Mouse (Mus musculus): ENCODE data around the gene Kif1b. TPM values are rescaled to one million over a fixed set of nuclear protein-coding genes. Genes with fewer than 3 reads are reported as not detected.

Gene Kif1b
- polyA plus RNA-seq, 1 experiment from 2014 or later = 19.2 TPM

DNA sequence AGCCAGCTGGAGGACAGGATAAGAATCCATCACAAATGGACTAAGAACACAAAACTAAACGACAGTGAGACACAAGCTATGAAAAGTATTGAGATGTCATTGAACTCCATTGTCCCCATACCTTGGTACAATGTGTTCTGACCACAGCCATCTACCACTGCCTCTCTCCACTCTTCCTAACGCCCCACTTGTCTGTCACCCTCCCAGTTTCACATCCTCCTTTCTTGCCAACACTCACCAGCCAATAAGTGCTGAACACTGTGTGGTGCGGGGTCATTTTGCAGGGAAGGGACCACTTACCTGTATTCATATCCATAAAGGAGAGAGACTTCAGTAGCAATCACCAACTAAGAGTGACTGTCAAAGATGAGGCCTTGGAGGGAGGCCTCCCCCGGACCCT is 106.4 kb downstream of the Kif1b start:
- Histone ChIP-seq H3K27ac (ENCODE audit: low read length) (no peak overlapping the region), H3K4me1 (ENCODE audit: control insufficient read depth, insufficient read depth, low read length) (no peaks in the 10 kb centered on the region), H3K9me3 (ENCODE audit: control insufficient read depth, low read length) (no peaks in the 10 kb centered on the region), H3K36me3 (ENCODE audit: control insufficient read depth, insufficient read depth, low read length) (peaks cover 3% of the 10 kb centered on the region; the same call in 1 of the 2 replicates), H3K27me3 (replicated peaks; ENCODE audit: control insufficient read depth, insufficient read depth, low read length) (no peaks in the 10 kb centered on the region), H3K4me3 (ENCODE audit: low read length) (no peak overlapping the region), H3K4me2 (ENCODE audit: low read depth, low read length) (no peak overlapping the region), H3K9ac (ENCODE audit: low read depth, low read length) (no peak overlapping the region)
- 88% methylated on average over 4 of the region's 4 CpGs for WGBS
- no peak for ATAC-seq

DNA sequence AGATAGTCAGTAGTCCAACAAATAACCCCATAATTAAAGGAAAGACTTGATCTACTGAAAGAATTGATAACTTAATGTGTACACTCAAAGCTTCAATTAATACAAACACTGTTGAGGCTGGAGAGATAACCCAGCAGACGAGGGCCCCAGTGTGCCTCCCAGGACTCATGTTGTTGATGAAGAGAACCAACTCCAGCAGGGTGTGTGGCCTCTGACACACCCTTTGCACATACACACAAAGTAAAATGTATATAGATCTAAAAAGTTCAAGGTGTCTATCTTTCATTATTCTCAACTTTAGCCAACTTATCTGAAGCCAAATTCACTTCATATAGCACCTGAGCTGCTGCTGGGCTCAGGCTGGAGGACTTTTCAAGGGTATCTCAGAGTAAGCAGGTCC is 110.3 kb downstream of the Kif1b start:
- no peak for ATAC-seq
- WGBS = 62% methylated on average over 1 of the region's 1 CpGs

GRCm38 (mm10) chr4:149191103-149191502 is 116.4 kb downstream of the Kif1b start:
- no peak overlapping the region for H3K27ac ChIP-seq (ENCODE audit: low read length)
- peaks cover 8% of the 10 kb centered on the region for H3K36me3 ChIP-seq (ENCODE audit: control insufficient read depth, insufficient read depth, low read length)
- H3K4me2 ChIP-seq (ENCODE audit: low read depth, low read length) = no peak overlapping the region
- no peak overlapping the region for H3K4me3 ChIP-seq (ENCODE audit: low read length)
- no peak for ATAC-seq
- H3K9me3 ChIP-seq (ENCODE audit: control insufficient read depth, low read length) = no peaks in the 10 kb centered on the region
- H3K4me1 ChIP-seq (ENCODE audit: control insufficient read depth, insufficient read depth, low read length) = no peaks in the 10 kb centered on the region
- WGBS = 76% methylated on average over 7 of the region's 7 CpGs
- H3K27me3 ChIP-seq (replicated peaks; ENCODE audit: control insufficient read depth, insufficient read depth, low read length) = no peaks in the 10 kb centered on the region
- H3K9ac ChIP-seq (ENCODE audit: low read depth, low read length) = no peak overlapping the region

More for the DNA sequence above, 110.3 kb downstream of the Kif1b start:
- Histone ChIP-seq H3K9ac (ENCODE audit: low read depth, low read length) (no peak overlapping the region), H3K36me3 (ENCODE audit: control insufficient read depth, insufficient read depth, low read length) (peaks cover 3% of the 10 kb centered on the region; the same call in 1 of the 2 replicates), H3K27me3 (replicated peaks; ENCODE audit: control insufficient read depth, insufficient read depth, low read length) (no peaks in the 10 kb centered on the region), H3K27ac (ENCODE audit: low read length) (no peak overlapping the region), H3K4me1 (ENCODE audit: control insufficient read depth, insufficient read depth, low read length) (no peaks in the 10 kb centered on the region), H3K4me2 (ENCODE audit: low read depth, low read length) (no peak overlapping the region), H3K9me3 (ENCODE audit: control insufficient read depth, low read length) (no peaks in the 10 kb centered on the region), H3K4me3 (ENCODE audit: low read length) (no peak overlapping the region)

- Histone ChIP-seq H3K36me3 (ENCODE audit: control insufficient read depth, insufficient read depth, low read length) (peaks cover 11% of the 10 kb centered on the region), H3K27ac (ENCODE audit: low read length) (no peak overlapping the region), H3K4me2 (ENCODE audit: low read depth, low read length) (no peak overlapping the region), H3K9me3 (ENCODE audit: control insufficient read depth, low read length) (no peaks in the 10 kb centered on the region), H3K27me3 (replicated peaks; ENCODE audit: control insufficient read depth, insufficient read depth, low read length) (no peaks in the 10 kb centered on the region), H3K9ac (ENCODE audit: low read depth, low read length) (no peak overlapping the region), H3K4me1 (ENCODE audit: control insufficient read depth, insufficient read depth, low read length) (no peaks in the 10 kb centered on the region), H3K4me3 (ENCODE audit: low read length) (no peak overlapping the region)
- WGBS = 76% methylated on average over 2 of the region's 2 CpGs
- peak; percentile 52 for ATAC-seq
These were observed 118.9 kb downstream of the Kif1b start for GRCm38 (mm10) chr4:149188563-149188962.

- H3K36me3 ChIP-seq (ENCODE audit: control insufficient read depth, insufficient read depth, low read length) = peaks cover 12% of the 10 kb centered on the region
- ATAC-seq = no peak
These were observed 124.7 kb downstream of the Kif1b start for GRCm38 (mm10) chr4:149182755-149183154.

DNA sequence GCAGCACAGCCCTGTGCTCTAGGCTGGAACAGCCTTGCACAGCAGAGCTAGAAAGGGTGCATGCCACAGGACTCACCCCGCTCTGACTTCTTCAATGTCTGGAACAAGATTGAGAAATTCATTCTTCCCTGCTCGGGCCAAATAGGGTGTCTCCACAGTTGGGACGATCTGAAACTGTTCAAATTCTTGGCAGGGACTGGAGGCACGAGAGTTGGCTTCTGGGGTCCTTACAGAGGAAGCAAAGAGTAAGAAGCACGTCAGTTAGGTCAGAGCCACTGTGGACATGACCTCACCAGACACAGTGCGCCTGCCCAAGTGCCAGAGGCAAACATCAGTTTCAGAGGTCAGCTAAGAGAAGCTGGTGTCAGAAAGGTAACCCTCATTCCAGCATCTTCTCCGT is 125.3 kb downstream of the Kif1b start:
- Histone ChIP-seq H3K27me3 (replicated peaks; ENCODE audit: control insufficient read depth, insufficient read depth, low read length) (no peaks in the 10 kb centered on the region), H3K4me1 (ENCODE audit: control insufficient read depth, insufficient read depth, low read length) (0 out of 2 replicates have a peak, but pooled peaks cover 2% of the 10 kb centered on the region), H3K4me2 (ENCODE audit: low read depth, low read length) (no peak overlapping the region), H3K36me3 (ENCODE audit: control insufficient read depth, insufficient read depth, low read length) (peaks cover 10% of the 10 kb centered on the region), H3K27ac (ENCODE audit: low read length) (no peak overlapping the region), H3K9ac (ENCODE audit: low read depth, low read length) (no peak overlapping the region), H3K9me3 (ENCODE audit: control insufficient read depth, low read length) (no peaks in the 10 kb centered on the region), H3K4me3 (ENCODE audit: low read length) (no peak overlapping the region)
- ATAC-seq = no peak
- 85% methylated on average over 7 of the region's 7 CpGs for WGBS

More at GRCm38 (mm10) chr4:149182755-149183154, 124.7 kb downstream of the Kif1b start:
- 62% methylated on average over 4 of the region's 4 CpGs for WGBS
- H3K4me1 ChIP-seq (ENCODE audit: control insufficient read depth, insufficient read depth, low read length) = 0 out of 2 replicates have a peak, but pooled peaks cover 2% of the 10 kb centered on the region
- H3K27me3 ChIP-seq (replicated peaks; ENCODE audit: control insufficient read depth, insufficient read depth, low read length) = no peaks in the 10 kb centered on the region
- no peak overlapping the region for H3K4me3 ChIP-seq (ENCODE audit: low read length)
- H3K27ac ChIP-seq (ENCODE audit: low read length) = no peak overlapping the region
- H3K4me2 ChIP-seq (ENCODE audit: low read depth, low read length) = no peak overlapping the region
- no peak overlapping the region for H3K9ac ChIP-seq (ENCODE audit: low read depth, low read length)
- no peaks in the 10 kb centered on the region for H3K9me3 ChIP-seq (ENCODE audit: control insufficient read depth, low read length)

DNA sequence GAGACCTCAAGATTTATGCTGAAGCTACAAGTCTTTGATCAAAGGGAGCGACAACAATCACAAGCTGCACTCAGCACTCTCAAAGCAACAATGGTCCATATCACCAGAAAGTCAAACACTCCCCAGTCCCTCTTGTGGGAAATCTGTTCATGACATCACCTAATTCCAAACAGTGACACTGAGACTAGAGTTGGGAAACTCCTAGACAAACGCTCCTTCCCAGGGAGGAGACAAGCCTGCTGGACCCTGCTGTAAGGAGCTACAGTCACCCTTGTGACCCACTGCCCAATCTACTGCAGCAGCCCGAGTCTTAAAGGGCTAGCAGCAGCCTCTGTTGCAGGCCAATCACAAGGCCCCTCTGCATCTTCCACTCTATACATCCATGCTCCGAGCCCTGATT is 127.9 kb downstream of the Kif1b start:
- no peak overlapping the region for H3K9ac ChIP-seq (ENCODE audit: low read depth, low read length)
- no peaks in the 10 kb centered on the region for H3K9me3 ChIP-seq (ENCODE audit: control insufficient read depth, low read length)
- no peak overlapping the region for H3K27ac ChIP-seq (ENCODE audit: low read length)
- no peak overlapping the region for H3K4me3 ChIP-seq (ENCODE audit: low read length)
- H3K4me2 ChIP-seq (ENCODE audit: low read depth, low read length) = no peak overlapping the region
- no peak for ATAC-seq
- 62% methylated on average over 4 of the region's 4 CpGs for WGBS
- H3K27me3 ChIP-seq (replicated peaks; ENCODE audit: control insufficient read depth, insufficient read depth, low read length) = no peaks in the 10 kb centered on the region
- peaks cover 10% of the 10 kb centered on the region for H3K36me3 ChIP-seq (ENCODE audit: control insufficient read depth, insufficient read depth, low read length)
- H3K4me1 ChIP-seq (ENCODE audit: control insufficient read depth, insufficient read depth, low read length) = peaks cover 5% of the 10 kb centered on the region; the same call in 1 of the 2 replicates

DNA sequence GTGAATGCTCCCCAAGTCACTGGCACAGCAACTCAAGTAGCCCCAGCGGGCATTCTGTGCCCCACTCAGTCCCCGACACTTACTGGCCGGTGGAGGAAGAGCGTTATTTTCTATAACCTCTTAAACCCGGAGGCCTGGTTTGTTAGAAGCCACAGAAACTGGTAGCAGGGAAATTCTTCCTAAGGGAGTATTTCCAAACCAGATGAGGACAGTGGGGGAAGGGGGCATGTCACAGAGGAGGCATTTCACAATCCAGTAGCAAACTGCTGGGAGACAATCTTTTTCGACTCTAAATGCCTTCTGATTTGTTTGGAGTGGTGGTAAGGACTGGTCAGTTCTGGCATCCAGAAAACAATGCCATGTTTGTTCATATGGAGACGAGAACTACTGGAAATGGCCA is 128.3 kb downstream of the Kif1b start:
- Histone ChIP-seq H3K4me2 (ENCODE audit: low read depth, low read length) (no peak overlapping the region), H3K27ac (ENCODE audit: low read length) (no peak overlapping the region), H3K9me3 (ENCODE audit: control insufficient read depth, low read length) (no peaks in the 10 kb centered on the region), H3K4me1 (ENCODE audit: control insufficient read depth, insufficient read depth, low read length) (peaks cover 5% of the 10 kb centered on the region; the same call in 1 of the 2 replicates), H3K4me3 (ENCODE audit: low read length) (no peak overlapping the region), H3K27me3 (replicated peaks; ENCODE audit: control insufficient read depth, insufficient read depth, low read length) (no peaks in the 10 kb centered on the region), H3K9ac (ENCODE audit: low read depth, low read length) (no peak overlapping the region), H3K36me3 (ENCODE audit: control insufficient read depth, insufficient read depth, low read length) (peaks cover 10% of the 10 kb centered on the region)
- ATAC-seq = no peak
- 85% methylated on average over 7 of the region's 7 CpGs for WGBS

GRCm38 (mm10) chr4:149178328-149178727 is 129.2 kb downstream of the Kif1b start:
- 58% methylated on average over 7 of the region's 7 CpGs for WGBS

DNA sequence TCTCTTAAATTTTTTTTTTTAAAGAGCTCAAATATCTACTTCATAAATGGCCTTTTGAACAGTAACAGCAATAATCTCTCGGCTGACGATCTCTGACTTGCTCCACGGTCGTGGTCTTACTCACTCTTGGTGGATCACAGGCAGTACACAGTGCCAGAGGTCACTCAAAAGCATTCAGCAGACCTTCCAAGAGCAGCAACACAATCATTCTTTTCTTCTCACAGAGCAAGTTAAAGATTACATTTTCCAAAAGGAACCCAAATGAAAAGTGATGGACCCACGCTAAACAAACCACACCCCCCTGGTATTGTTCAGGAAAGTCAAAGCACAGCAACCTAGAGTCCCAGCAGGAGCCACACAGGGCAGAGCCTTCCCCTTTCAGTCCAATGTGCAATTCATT is 130.4 kb downstream of the Kif1b start:
- Histone ChIP-seq H3K4me3 (ENCODE audit: low read length) (no peak overlapping the region), H3K9ac (ENCODE audit: low read depth, low read length) (no peak overlapping the region), H3K4me1 (ENCODE audit: control insufficient read depth, insufficient read depth, low read length) (peaks cover 5% of the 10 kb centered on the region; the same call in 1 of the 2 replicates), H3K36me3 (ENCODE audit: control insufficient read depth, insufficient read depth, low read length) (peaks cover 4% of the 10 kb centered on the region; the same call in 1 of the 2 replicates), H3K4me2 (ENCODE audit: low read depth, low read length) (no peak overlapping the region), H3K27me3 (replicated peaks; ENCODE audit: control insufficient read depth, insufficient read depth, low read length) (no peaks in the 10 kb centered on the region), H3K27ac (ENCODE audit: low read length) (no peak overlapping the region), H3K9me3 (ENCODE audit: control insufficient read depth, low read length) (no peaks in the 10 kb centered on the region)
- 48% methylated on average over 5 of the region's 5 CpGs for WGBS
- ATAC-seq = no peak

More at GRCm38 (mm10) chr4:149178328-149178727, 129.2 kb downstream of the Kif1b start:
- Histone ChIP-seq H3K36me3 (ENCODE audit: control insufficient read depth, insufficient read depth, low read length) (peaks cover 4% of the 10 kb centered on the region), H3K9me3 (ENCODE audit: control insufficient read depth, low read length) (no peaks in the 10 kb centered on the region), H3K4me3 (ENCODE audit: low read length) (no peak overlapping the region), H3K27ac (ENCODE audit: low read length) (no peak overlapping the region), H3K4me2 (ENCODE audit: low read depth, low read length) (no peak overlapping the region), H3K4me1 (ENCODE audit: control insufficient read depth, insufficient read depth, low read length) (peaks cover 5% of the 10 kb centered on the region; the same call in 1 of the 2 replicates), H3K9ac (ENCODE audit: low read depth, low read length) (no peak overlapping the region), H3K27me3 (replicated peaks; ENCODE audit: control insufficient read depth, insufficient read depth, low read length) (no peaks in the 10 kb centered on the region)
- ATAC-seq = peak; percentile 63
